Mouse (Mus musculus) erythroblast, embryonic 14.5 days (primary cell): Measurements from ENCODE around the gene Fah.

ENCODE experiments used
- GATA1 ChIP-seq: IDR thresholded peaks from 2 replicates; pipeline ENCODE4 v1.6.1; 2012; ENCODE audit warnings: low read length, inconsistent platforms, mixed read lengths
- TAL1 ChIP-seq: IDR thresholded peaks from 3 replicates; pipeline ENCODE4 v1.6.1; 2012; ENCODE audit warnings: low read length, inconsistent platforms, mixed read lengths

DNA sequence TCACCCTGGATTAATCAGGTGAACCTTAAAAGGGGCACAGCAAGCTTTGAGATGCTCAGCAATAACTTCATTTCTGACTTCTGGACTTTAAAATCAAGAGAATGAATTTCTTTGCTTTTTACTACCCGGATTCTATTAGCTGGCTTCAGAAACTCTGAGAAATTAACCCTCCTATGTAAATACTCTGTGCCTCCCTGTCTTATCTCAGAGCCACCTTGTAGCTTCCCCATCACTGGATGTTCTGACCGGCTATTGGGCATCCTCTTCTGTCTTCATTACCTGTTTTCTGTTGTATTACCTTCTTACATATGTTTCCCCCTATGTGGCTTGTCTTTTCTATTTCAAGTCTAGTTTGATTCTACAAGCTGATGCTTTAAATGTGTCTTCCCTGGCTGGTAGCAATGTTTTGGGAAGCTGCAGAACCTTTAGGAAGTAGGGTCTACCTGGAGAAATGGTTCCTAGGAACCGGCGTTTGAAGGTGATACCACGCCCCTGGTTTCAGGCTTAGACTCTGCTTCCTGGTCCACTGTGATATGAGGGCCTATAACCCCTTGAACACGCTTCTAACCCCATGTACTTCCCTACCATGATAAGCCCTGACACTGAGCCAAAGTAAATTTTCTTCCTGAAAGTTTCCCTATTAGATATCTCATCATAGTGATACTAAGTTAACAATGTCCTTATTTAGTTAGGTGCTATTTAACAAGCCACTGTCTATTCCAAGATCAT, 36.9 kb upstream of the Fah start:
- no peak for TF ChIP-seq GATA1
- no peak for TF ChIP-seq TAL1
